Mouse (Mus musculus) bone marrow, adult 2 months (tissue): Measurements from ENCODE around the gene Klhl11.

Experiments
- CTCF ChIP-seq: fragments of 200-500 bp; IDR thresholded peaks from 2 replicates; pipeline ENCODE4 v1.5.1; 2011; ENCODE audit warnings: low read length, control low read depth; ENCODE audit not compliant: control insufficient read depth, insufficient read depth
- POLR2A ChIP-seq: fragments of 200-500 bp; IDR thresholded peaks from 2 replicates; pipeline ENCODE4 v1.6.1; 2011; ENCODE audit warnings: low read depth, mild to moderate bottlenecking, control low read depth, low read length, borderline replicate concordance; ENCODE audit not compliant: control insufficient read depth

DNA sequence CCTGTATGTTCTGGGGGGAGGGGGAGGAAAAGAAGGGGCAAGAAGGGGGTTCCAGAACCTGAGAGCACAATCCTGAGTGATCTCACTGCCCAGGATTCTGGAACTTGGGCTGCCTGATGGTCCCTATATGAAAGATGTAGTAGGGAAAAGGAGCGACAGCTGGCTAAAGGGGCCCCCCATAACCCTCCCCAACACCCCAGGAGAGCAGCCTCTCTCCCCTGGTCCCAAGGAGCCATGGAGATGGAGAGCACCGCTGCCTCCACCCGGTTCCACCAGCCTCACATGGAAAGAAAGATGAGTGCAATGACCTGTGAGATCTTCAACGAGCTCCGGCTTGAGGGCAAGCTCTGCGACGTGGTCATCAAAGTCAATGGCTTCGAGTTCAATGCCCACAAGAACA lies 30.7 kb downstream of the Klhl11 start, which contains the start of the genes Nt5c3b and Klhl10:
- TF ChIP-seq CTCF (no peak), POLR2A (no peak)
